Mouse (Mus musculus) lung, embryonic 15.5 days (tissue): ENCODE data around the gene Ece1. TPM values are rescaled to one million over a fixed set of nuclear protein-coding genes. Genes with fewer than 3 reads are reported as not detected.
"Not testable (repeated sequence)": the region's sequence is repeated elsewhere in the genome, so short reads cannot be mapped to it uniquely, and the experiment has no call there.

Experiments
- ATAC-seq: fragments of 200-750 bp; cut with Nextera tagmentation; 2 replicates; pipeline ENCODE4 v1.8.0; 2017; ENCODE audit warnings: moderate number of reproducible peaks, borderline replicate concordance; ENCODE audit not compliant: low FRiP score, low TSS enrichment; ENCODE audit errors: extremely low read depth
- H3K27ac ChIP-seq: fragments of 300-500 bp; sonication (generic); 2 replicates; pipeline ENCODE4 v1.5.1; 2015; ENCODE audit warnings: moderate library complexity, mild to moderate bottlenecking, inconsistent platforms
- H3K27me3 ChIP-seq: fragments of 300-500 bp; sonication (generic); 2 replicates; pipeline ENCODE4 v1.6.1; 2015; ENCODE audit warnings: inconsistent platforms
- H3K36me3 ChIP-seq: fragments of 300-500 bp; sonication (generic); 2 replicates; pipeline ENCODE4 v1.6.1; 2015; ENCODE audit warnings: inconsistent platforms
- H3K4me1 ChIP-seq: fragments of 300-500 bp; sonication (generic); 2 replicates; pipeline ENCODE4 v1.6.1; 2015; ENCODE audit warnings: inconsistent platforms
- H3K4me2 ChIP-seq: fragments of 300-500 bp; sonication (generic); 2 replicates; pipeline ENCODE4 v1.6.1; 2015; ENCODE audit warnings: inconsistent platforms, mild to moderate bottlenecking, moderate library complexity
- H3K4me3 ChIP-seq: fragments of 300-500 bp; sonication (generic); 2 replicates; pipeline ENCODE4 v1.5.1; 2015; ENCODE audit warnings: mild to moderate bottlenecking, inconsistent platforms
- H3K9ac ChIP-seq: fragments of 300-500 bp; sonication (generic); 2 replicates; pipeline ENCODE4 v1.6.1; 2015; ENCODE audit warnings: inconsistent platforms
- H3K9me3 ChIP-seq: fragments of 300-500 bp; sonication (generic); 2 replicates; pipeline ENCODE4 v1.6.1; 2016; ENCODE audit warnings: inconsistent platforms
- WGBS: fragments of 180-500 bp; shearing (Covaris S2); methylation state at CpG from one replicate; pipeline ENCODE4 v1.1.7; 2015; 5-methylcytosine and 5-hydroxymethylcytosine counted together
- polyA plus RNA-seq: library from polyadenylated mRNA; unstranded; fragments of >200 nt; fragmentation: Nextera tagmentation; extraction: Ambion mirVana; gene quantifications from 2 replicates; pipeline ENCODE4 v1.2.1, GENCODE M21; 2015

Ece1 gene
- polyA plus RNA-seq, 1 experiment from 2014 or later, result 48.4 TPM

GRCm38 (mm10) chr4:137954184-137954583, 92.1 kb downstream of the Ece1 start:
- Histone ChIP-seq H3K9me3 (no peaks in the 10 kb centered on the region), H3K9ac (no peak overlapping the region), H3K4me2 (no peak overlapping the region), H3K27ac (no peak overlapping the region), H3K4me3 (no peak overlapping the region), H3K4me1 (no peaks in the 10 kb centered on the region), H3K36me3 (peaks cover 33% of the 10 kb centered on the region), H3K27me3 (no peaks in the 10 kb centered on the region)
- WGBS, result 83% methylated on average over 2 of the region's 2 CpGs
- ATAC-seq, result no peak

GRCm38 (mm10) chr4:137954926-137955396, 92.9 kb downstream of the Ece1 start:
- Histone ChIP-seq H3K4me1 (no peaks in the 10 kb centered on the region), H3K9ac (no peak overlapping the region), H3K4me2 (no peak overlapping the region), H3K27me3 (no peaks in the 10 kb centered on the region), H3K4me3 (no peak overlapping the region), H3K27ac (no peak overlapping the region), H3K9me3 (no peaks in the 10 kb centered on the region), H3K36me3 (peaks cover 33% of the 10 kb centered on the region)
- 64% methylated on average over 8 of the region's 8 CpGs for WGBS
- no peak for ATAC-seq

GRCm38 (mm10) chr4:137956260-137956659, 94.2 kb downstream of the Ece1 start:
- Histone ChIP-seq H3K9me3 (no peaks in the 10 kb centered on the region), H3K4me2 (no peak overlapping the region), H3K4me1 (peaks cover 5% of the 10 kb centered on the region), H3K27ac (no peak overlapping the region), H3K36me3 (peaks cover 27% of the 10 kb centered on the region), H3K27me3 (no peaks in the 10 kb centered on the region), H3K4me3 (no peak overlapping the region), H3K9ac (no peak overlapping the region)
- WGBS, result 89% methylated on average over 15 of the region's 15 CpGs
- no peak for ATAC-seq

- peak overlapping the region; percentile 65 for H3K27ac ChIP-seq
Measured at GRCm38 (mm10) chr4:137959889-137960665, 98.0 kb downstream of the Ece1 start.

DNA sequence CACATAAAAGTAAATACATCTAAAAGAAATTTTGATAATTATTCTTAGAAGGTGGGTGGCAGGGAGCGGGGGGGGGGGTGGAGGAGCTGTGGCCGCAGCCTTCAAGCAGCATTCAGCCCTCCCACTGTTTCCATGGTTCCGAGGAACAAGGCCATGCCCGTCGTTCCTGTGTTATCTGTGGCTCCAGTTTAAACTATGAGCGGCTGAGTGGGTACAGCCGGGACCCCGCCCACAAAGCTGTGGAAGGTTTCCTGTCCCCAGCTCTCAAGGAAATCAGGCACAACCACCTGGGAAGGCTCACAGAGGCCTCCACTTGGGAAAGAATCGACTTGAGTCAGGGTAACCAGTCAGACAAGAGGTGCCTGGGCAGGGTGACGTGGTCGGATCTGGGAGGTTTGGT, 98.7 kb downstream of the Ece1 start:
- Histone ChIP-seq H3K9me3 (no peaks in the 10 kb centered on the region), H3K36me3 (peaks cover 38% of the 10 kb centered on the region), H3K27ac (peak overlapping the region; percentile 65), H3K4me3 (no peak overlapping the region), H3K4me1 (peaks cover 5% of the 10 kb centered on the region), H3K27me3 (no peaks in the 10 kb centered on the region), H3K4me2 (no peak overlapping the region), H3K9ac (no peak overlapping the region)
- WGBS, result 44% methylated on average over 11 of the region's 11 CpGs
- peak; percentile 60; the same call in 1 of the 2 replicates for ATAC-seq

More at GRCm38 (mm10) chr4:137959889-137960665, 98.0 kb downstream of the Ece1 start:
- no peaks in the 10 kb centered on the region for H3K27me3 ChIP-seq
- H3K4me1 ChIP-seq, result peaks cover 5% of the 10 kb centered on the region
- H3K9me3 ChIP-seq, result no peaks in the 10 kb centered on the region
- H3K36me3 ChIP-seq, result peaks cover 38% of the 10 kb centered on the region
- no peak overlapping the region for H3K4me3 ChIP-seq
- no peak for ATAC-seq
- no peak overlapping the region for H3K9ac ChIP-seq
- H3K4me2 ChIP-seq, result no peak overlapping the region
- 65% methylated on average over 13 of the region's 13 CpGs for WGBS

DNA sequence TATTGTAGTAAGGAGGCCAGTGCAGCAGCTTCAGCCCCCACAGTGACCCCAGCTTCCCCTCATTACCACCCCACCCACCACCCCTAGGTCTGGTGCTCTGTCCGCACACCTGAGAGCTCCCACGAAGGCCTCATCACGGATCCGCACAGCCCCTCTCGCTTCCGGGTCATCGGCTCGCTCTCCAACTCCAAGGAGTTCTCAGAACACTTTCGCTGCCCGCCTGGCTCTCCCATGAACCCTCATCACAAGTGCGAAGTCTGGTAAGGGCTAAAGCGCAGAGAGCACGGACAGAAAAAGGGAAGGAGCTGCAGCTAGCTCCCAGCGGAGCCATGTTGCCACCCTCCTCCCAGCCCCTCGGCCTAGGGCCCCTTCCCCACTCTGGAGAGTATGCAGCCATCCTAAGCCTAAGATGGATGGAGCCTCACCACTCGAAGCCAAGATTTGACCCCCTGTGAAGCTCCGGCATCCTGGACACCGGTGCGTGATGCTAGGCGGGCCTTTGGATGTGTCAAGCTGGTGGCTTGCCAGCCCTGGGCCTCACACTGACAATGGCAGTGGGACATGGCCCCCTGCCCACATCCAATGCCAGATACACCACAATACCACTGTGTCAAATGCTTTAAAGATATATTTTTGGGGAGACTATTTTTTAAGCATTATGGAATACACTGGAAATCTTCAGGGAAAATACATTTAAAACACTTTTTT, 100.8 kb downstream of the Ece1 start:
- Histone ChIP-seq H3K9me3 (no peaks in the 10 kb centered on the region), H3K4me3 (no peak overlapping the region), H3K9ac (no peak overlapping the region), H3K36me3 (peaks cover 35% of the 10 kb centered on the region), H3K27me3 (no peaks in the 10 kb centered on the region), H3K4me2 (no peak overlapping the region), H3K27ac (no peak overlapping the region), H3K4me1 (peaks cover 5% of the 10 kb centered on the region)
- 88% methylated on average over 20 of the region's 20 CpGs for WGBS
- ATAC-seq, result no peak

DNA sequence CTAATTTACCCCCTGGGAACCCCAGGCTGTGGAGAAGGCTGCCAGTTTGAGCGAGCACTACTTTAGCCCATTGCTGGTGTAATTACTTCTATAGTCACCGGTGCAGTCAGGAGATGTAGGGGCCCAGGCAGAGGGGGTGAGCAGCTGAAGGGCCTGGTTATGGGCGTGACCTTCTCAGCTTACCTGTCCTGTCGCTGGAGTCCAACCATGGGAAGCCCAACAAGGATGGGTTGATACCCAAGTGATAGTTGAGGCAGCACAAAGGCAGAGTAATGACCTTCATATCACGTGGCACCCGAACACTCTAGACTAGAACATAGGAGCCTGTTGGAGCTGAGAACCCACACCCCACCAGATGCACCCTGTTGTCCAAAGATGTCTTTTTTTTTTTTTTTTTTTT, 101.4 kb downstream of the Ece1 start:
- Histone ChIP-seq H3K27ac (no peak overlapping the region), H3K4me2 (no peak overlapping the region), H3K27me3 (no peaks in the 10 kb centered on the region), H3K9ac (no peak overlapping the region), H3K9me3 (no peaks in the 10 kb centered on the region), H3K4me3 (no peak overlapping the region), H3K36me3 (peaks cover 30% of the 10 kb centered on the region), H3K4me1 (peaks cover 5% of the 10 kb centered on the region)
- no peak for ATAC-seq
- WGBS, result 85% methylated on average over 6 of the region's 6 CpGs

DNA sequence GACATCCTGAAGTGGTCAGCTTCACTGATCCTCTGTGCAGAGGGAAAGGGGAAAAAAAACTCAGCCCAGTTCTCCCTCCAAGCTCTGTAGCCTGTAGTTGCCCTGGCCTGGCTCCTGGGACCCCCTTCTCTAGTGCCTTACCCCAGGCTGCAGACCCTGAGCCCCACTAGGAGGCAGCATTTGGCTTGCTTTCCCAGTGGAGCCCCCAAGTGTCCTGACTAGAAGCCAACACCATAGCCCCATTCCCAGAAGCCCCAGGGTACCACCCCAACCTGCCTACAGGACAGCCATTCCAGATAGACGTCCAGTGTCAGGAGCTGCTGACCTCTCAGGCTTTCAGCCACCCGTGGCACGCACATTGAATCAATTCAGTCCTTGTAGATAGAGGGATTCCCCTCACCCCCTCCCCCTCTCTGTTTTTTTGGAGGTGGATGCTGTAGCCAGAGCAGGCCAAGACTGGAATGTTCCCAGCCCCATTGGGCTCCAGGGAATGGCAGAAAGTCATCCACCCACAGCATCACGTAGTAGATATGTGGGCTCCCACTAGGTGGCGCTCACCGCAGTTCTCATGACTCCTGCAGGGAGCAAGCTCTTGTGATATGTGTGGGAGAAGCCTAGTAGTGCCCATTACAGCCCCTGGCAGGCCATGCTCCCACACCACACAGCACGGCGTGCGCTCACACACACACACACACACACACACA, 102.0 kb downstream of the Ece1 start:
- no peak overlapping the region for H3K4me3 ChIP-seq
- H3K27ac ChIP-seq, result no peak overlapping the region
- no peaks in the 10 kb centered on the region for H3K27me3 ChIP-seq
- peaks cover 25% of the 10 kb centered on the region for H3K36me3 ChIP-seq
- WGBS, result 59% methylated on average over 8 of the region's 9 CpGs
- H3K9me3 ChIP-seq, result no peaks in the 10 kb centered on the region
- H3K9ac ChIP-seq, result no peak overlapping the region
- peak; percentile 58; the same call in 1 of the 2 replicates for ATAC-seq
- H3K4me2 ChIP-seq, result no peak overlapping the region
- peaks cover 5% of the 10 kb centered on the region for H3K4me1 ChIP-seq

- Histone ChIP-seq H3K27ac (no peak overlapping the region), H3K4me1 (peaks cover 5% of the 10 kb centered on the region), H3K4me2 (no peak overlapping the region), H3K9me3 (no peaks in the 10 kb centered on the region), H3K27me3 (no peaks in the 10 kb centered on the region), H3K36me3 (peaks cover 19% of the 10 kb centered on the region), H3K4me3 (no peak overlapping the region), H3K9ac (no peak overlapping the region)
- no peak for ATAC-seq
- WGBS, result 92% methylated on average over 11 of the region's 11 CpGs
Measured at GRCm38 (mm10) chr4:137964585-137964930, 102.5 kb downstream of the Ece1 start.

DNA sequence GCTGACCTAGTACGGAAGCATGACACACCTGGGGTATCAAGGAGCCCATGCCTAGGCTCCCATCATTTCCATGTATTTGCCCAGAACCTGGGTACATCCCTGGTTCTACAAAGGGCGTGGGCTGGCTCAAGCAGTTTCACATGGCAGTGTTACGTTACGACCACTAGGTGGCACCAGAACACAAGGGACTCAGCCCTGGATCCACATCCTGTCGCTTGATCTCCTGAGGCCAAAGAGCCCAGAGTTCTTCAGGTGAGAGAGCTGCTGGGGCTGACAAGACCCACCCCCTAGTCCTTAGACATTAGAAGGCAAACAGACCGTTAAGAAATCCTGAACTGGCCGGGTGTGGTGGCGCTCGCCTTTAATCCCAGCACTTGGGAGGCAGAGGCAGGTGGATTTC, 106.2 kb downstream of the Ece1 start:
- Histone ChIP-seq H3K4me3 (no peak overlapping the region), H3K36me3 (no peaks in the 10 kb centered on the region), H3K4me2 (no peak overlapping the region), H3K27ac (no peak overlapping the region), H3K9me3 (no peaks in the 10 kb centered on the region), H3K27me3 (no peaks in the 10 kb centered on the region), H3K4me1 (no peaks in the 10 kb centered on the region), H3K9ac (no peak overlapping the region)
- 7% methylated on average over 9 of the region's 9 CpGs for WGBS
- 0 out of 2 replicates have a peak, but pooled peaks have one; percentile 19 for ATAC-seq

DNA sequence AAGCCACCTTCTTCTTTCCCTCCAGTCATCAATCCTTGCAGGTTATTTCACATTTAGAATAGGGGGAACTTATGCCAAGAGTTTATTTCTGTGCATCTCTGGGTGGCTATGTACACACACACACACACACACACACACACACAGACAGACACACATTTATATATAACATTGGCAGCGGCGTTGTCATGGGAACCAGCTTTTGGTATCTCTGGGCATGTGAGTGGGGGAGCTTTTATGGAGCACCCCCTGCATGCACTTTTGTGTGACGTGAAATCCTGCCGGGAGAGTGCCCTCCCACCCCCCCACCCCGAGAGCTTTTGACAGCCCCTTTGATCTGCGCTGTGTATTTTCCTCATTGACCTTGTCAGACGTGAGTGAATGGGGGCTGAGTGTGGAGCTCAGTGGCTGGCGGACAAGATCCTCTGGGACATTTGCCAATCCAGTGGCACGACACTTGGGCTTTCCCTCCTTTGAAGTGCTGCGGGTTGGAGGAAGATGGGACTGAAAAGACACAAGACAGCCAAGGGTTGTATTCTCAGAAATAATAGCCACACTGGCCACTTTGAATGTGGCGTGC, 108.7 kb downstream of the Ece1 start:
- not testable (repeated sequence) for H3K9me3 ChIP-seq, H3K36me3 ChIP-seq, H3K27ac ChIP-seq, H3K4me2 ChIP-seq, H3K27me3 ChIP-seq, H3K4me1 ChIP-seq, H3K4me3 ChIP-seq, H3K9ac ChIP-seq
- no CpG with 5 or more reads among the region's 11 CpGs for WGBS
- peak; percentile 44; the same call in 1 of the 2 replicates for ATAC-seq
